Mouse (Mus musculus) forebrain, embryonic 10.5 days (tissue): ENCODE results near the gene 6820408C15Rik. TPM values are rescaled to one million over a fixed set of nuclear protein-coding genes. Genes with fewer than 3 reads are reported as not detected.

ENCODE experiments used
- DNase-seq: peaks from one replicate; pipeline ENCODE4 v3.0.0-alpha.2; 2017; ENCODE audit warnings: low spot score; ENCODE audit errors: extremely low spot score
- H3K27ac ChIP-seq: fragments of 300-500 bp; sonication (generic); 2 replicates; pipeline ENCODE4 v1.5.1; 2016; ENCODE audit warnings: mild to moderate bottlenecking
- H3K27me3 ChIP-seq: fragments of 300-500 bp; sonication (generic); 2 replicates; pipeline ENCODE4 v1.6.1; 2016; ENCODE audit warnings: mild to moderate bottlenecking; ENCODE audit not compliant: poor library complexity, severe bottlenecking
- H3K36me3 ChIP-seq: fragments of 300-500 bp; sonication (generic); replicated peaks from 2 replicates; pipeline ENCODE4 v1.6.1; 2016; ENCODE audit warnings: mild to moderate bottlenecking, moderate library complexity
- H3K4me1 ChIP-seq: fragments of 300-500 bp; sonication (generic); 2 replicates; pipeline ENCODE4 v1.6.1; 2016
- H3K4me3 ChIP-seq: fragments of 300-500 bp; sonication (generic); 2 replicates; pipeline ENCODE4 v1.5.1; 2016; ENCODE audit warnings: mild to moderate bottlenecking, moderate library complexity
- H3K9me3 ChIP-seq: fragments of 300-500 bp; sonication (generic); 2 replicates; pipeline ENCODE4 v1.6.1; 2016; ENCODE audit warnings: mild to moderate bottlenecking, moderate library complexity
- WGBS: fragments of 180-500 bp; shearing (Covaris S2); methylation state at CpG from one replicate; pipeline ENCODE4 v1.1.7; 2016; 5-methylcytosine and 5-hydroxymethylcytosine counted together
- polyA plus RNA-seq: library from polyadenylated mRNA; unstranded; fragments of >200 nt; fragmentation: Nextera tagmentation; extraction: Ambion mirVana; gene quantifications from 2 replicates; pipeline ENCODE4 v1.2.1, GENCODE M21; 2016

6820408C15Rik gene
- polyA plus RNA-seq, 1 experiment from 2014 or later = 0.76 TPM

DNA sequence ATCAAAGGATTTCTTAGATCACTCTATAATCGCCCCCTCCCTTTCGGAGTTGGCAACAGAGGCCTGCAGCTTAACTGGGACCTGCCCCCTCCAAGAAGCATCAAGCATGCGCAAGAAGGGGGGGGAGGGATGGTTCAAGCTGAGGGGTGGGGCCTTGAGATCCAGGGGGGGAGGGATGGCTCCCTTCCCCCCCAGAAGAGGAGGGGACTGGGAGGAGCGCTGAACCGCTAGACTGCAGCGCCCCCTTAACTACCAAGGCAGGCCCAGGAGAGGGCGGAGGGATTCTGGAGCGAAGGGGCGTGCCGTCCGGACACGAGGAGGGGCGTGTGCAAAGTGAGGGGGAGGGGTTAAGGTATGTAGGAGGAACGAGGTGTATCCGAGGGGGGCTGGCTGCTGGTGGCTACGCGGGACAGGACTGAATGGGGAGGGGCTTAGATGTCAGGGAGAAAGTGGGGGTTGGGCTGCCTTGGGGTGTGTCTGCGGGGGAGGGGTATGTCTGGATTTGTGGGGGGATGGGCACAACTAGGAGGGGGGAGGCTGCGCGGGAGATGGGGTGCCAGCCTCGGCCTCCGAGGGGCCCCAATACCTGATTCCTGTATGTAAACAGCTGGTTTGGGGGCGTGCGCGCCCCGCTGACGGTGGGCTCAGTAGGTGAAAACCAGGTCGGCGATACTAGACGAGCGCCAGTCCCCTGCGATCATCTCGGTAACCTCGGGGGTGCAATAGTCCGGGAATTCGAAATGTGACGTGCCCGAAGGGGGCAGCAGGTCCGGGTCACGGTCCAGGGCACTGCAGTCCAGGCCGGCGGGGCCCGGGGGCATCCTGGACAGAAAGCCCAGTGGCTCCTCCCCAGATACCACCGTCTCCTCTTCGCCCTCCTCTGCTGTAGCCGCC, 19.0 kb upstream of the 6820408C15Rik start:
- H3K4me3 ChIP-seq = peak overlapping the region; percentile 94
- H3K36me3 ChIP-seq = peaks cover 16% of the 10 kb centered on the region
- under 1% methylated on average over 46 of the region's 46 CpGs for WGBS
- peak overlapping the region; percentile 99 for H3K27ac ChIP-seq
- peaks cover 64% of the 10 kb centered on the region for H3K4me1 ChIP-seq
- no peaks in the 10 kb centered on the region for H3K27me3 ChIP-seq
- DNase-seq = peak; percentile 96
- H3K9me3 ChIP-seq = no peaks in the 10 kb centered on the region

DNA sequence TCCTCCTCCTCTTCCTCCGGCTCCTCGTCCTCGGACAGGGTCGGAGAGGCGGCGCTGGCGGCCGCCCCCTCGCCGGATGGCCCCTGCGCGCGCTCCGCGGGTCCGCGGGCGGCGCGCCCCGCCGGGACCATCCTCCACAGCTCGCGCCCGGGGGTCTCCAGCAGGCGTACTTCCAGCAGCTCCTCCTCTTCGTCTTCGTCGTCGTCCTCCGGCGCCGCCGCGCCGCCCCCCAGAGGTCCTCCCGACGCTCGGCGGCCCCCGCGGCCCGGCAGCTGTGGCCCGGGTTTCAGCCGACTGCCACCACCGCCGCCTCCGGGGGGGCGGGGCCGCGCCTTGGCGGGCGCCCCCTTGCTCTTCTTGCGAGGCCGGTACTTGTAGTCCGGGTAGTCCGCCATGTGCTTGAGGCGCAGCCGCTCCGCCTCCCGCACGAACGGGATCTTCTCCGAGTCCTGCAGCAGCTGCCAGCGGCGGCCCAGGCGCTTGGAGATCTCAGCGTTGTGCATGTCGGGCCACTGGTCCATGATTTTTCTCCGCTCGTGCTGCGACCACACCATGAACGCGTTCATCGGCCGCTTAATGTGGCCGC, 18.3 kb upstream of the 6820408C15Rik start:
- under 1% methylated on average over 68 of the region's 77 CpGs for WGBS
- H3K9me3 ChIP-seq = no peaks in the 10 kb centered on the region
- H3K4me1 ChIP-seq = peaks cover 64% of the 10 kb centered on the region
- H3K36me3 ChIP-seq = peaks cover 16% of the 10 kb centered on the region
- H3K4me3 ChIP-seq = peak overlapping the region; percentile 94
- peak overlapping the region; percentile 99 for H3K27ac ChIP-seq
- DNase-seq = peak; percentile 78
- H3K27me3 ChIP-seq = no peaks in the 10 kb centered on the region

DNA sequence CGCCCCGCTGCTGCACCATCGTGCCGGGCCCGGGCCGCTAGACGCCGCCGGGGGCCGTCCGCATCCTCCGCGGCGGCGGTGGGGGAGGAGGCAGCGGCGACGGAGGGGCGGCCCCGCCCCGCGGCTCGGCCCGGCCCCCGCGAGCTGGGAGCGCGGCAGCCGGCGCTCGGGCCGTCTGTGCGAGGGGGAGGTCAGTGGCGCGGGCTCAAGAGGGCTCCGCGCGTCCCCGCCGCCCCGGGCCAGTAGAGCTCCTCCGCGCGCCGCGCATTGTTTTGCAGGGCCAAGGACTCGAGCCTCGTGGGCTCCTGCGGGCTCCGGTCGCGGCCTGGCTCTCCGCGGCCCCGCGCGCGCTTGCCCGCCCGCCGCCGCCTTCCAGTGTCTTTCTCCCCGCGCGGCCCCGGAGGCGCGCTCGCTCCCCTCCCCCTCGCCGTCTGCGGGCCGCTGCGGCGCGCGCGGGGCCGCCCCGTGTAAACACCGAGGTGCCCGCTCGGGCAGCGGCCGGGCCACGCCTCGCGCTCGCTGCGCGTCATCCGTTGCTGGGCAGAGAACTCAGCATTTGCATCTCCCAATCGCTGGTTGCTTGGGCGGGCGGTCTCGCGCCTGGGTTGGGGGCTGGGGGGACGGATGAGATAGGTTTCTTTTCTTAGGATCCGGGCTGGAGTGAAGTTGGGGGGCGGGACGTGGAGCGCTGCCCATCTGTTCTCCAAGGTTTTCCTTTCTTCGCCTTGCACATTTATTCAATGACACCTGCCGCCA, 17.5 kb upstream of the 6820408C15Rik start, which contains the start of gene Sox12:
TSS of gene Sox12 (minus strand) at position 384 of the 756 bp plus-strand sequence.
- Histone ChIP-seq H3K4me3 (peak within 1 kb of the TSS; percentile 94), H3K9me3 (no peaks in the 10 kb centered on the region), H3K27ac (peak within 1 kb of the TSS; percentile 99), H3K36me3 (peaks cover 16% of the 10 kb centered on the region), H3K27me3 (no peaks in the 10 kb centered on the region), H3K4me1 (peaks cover 62% of the 10 kb centered on the region)
- 2% methylated on average over 98 of the region's 104 CpGs for WGBS
- DNase-seq = peak; percentile 96

DNA sequence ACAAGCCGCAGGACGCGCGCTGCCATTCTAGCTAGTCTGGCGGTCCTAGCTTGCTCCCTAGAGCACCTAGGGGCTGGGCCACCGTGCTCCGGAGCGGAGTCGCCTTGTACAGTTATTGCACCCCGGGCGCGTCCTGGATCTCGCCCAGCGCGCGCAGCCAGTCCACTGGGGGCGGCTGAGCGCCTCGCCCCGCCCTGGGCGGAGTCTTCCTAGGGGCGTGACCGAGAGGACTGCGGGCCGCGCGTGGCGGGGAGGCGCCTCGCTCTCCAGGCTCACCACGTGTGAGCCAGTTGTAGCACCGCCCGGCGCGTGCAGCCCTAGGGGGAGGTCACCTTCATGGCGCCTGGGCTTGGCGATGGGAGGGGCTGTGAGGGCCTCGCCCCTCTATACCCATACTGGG, 16.7 kb upstream of the 6820408C15Rik start:
- Histone ChIP-seq H3K27ac (peak overlapping the region; percentile 99), H3K4me3 (peak overlapping the region; percentile 94), H3K9me3 (no peaks in the 10 kb centered on the region), H3K27me3 (no peaks in the 10 kb centered on the region), H3K36me3 (peaks cover 16% of the 10 kb centered on the region), H3K4me1 (peaks cover 54% of the 10 kb centered on the region)
- under 1% methylated on average over 38 of the region's 38 CpGs for WGBS
- peak; percentile 89 for DNase-seq

DNA sequence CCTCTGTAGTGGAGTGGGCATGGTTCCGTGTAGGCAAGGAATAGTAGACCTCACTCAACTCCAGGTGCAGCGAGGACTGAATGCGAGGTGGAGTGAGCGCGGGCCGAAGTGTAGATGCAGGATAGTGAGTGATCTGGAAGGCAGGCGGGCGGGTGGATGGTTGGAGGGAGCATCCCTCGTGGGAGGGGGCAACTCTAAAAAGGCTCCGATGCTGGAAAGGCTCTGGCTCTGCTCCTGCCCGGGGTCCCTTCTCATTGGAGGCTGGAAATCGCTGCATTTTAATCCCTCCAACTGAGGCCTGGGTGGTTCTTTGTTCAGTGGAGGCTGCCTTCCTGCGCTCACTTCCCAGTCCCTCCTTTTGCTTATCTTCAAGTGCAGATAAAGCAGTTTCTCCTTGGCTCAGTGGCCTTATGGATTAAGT, 16.3 kb upstream of the 6820408C15Rik start:
- no peaks in the 10 kb centered on the region for H3K9me3 ChIP-seq
- H3K27me3 ChIP-seq = no peaks in the 10 kb centered on the region
- H3K4me3 ChIP-seq = peak overlapping the region; percentile 94
- H3K27ac ChIP-seq = peak overlapping the region; percentile 99
- peaks cover 11% of the 10 kb centered on the region for H3K36me3 ChIP-seq
- WGBS = under 1% methylated on average over 13 of the region's 13 CpGs
- DNase-seq = no peak
- peaks cover 49% of the 10 kb centered on the region for H3K4me1 ChIP-seq

DNA sequence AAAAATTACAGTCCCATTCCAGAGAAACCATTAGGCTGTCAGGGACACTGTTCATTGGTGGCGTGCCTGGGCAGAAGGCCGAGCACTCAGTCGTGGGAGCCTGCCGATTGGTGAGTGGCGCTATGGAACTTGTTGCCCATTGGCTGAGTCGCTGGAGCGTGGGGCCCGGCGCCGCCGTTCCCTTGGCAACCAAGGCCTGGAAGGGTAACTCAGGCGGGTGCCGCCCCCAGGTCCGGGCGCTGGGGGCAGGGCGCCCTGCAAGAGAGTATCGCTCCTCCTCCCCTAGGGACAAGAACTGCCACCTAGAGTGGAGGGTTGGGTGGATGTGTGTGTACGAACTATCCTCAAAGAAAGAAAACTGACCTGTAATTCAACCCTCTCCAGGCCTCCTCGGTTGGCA, 9.3 kb upstream of the 6820408C15Rik start:
- WGBS = under 1% methylated on average over 19 of the region's 19 CpGs
- H3K9me3 ChIP-seq = no peaks in the 10 kb centered on the region

DNA sequence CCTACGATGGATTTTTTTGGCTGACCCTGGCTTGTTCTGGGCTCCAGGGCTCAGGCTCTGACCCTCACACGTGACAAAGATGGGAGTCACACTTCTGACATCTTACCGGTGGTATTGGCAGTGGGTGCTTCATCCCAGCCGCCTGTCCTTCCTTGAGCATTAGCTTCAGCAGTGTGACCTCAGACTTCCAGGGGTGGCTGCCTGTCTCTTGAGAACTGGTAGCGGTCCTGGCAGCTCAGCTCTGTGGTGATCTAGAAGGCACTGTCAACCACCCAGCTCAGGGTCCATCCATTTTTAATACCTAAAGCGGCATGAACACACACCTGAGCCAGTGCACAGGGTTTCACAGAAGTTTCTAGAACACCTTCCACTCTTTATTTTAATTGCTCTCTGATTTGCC, 5.6 kb upstream of the 6820408C15Rik start:
- no peaks in the 10 kb centered on the region for H3K9me3 ChIP-seq
- peaks cover 64% of the 10 kb centered on the region for H3K4me1 ChIP-seq
- H3K4me3 ChIP-seq = peak overlapping the region; percentile 5; the same call in 1 of the 2 replicates
- H3K27me3 ChIP-seq = no peaks in the 10 kb centered on the region
- peaks cover 5% of the 10 kb centered on the region; the same call in 1 of the 2 replicates for H3K36me3 ChIP-seq
- DNase-seq = no peak
- WGBS = 81% methylated on average over 6 of the region's 6 CpGs
- peak overlapping the region; percentile 100 for H3K27ac ChIP-seq

More for the DNA sequence above, 9.3 kb upstream of the 6820408C15Rik start:
- H3K36me3 ChIP-seq = no peaks in the 10 kb centered on the region
- no peaks in the 10 kb centered on the region for H3K27me3 ChIP-seq
- peak overlapping the region; percentile 47 for H3K4me3 ChIP-seq
- DNase-seq = peak; percentile 98
- H3K4me1 ChIP-seq = peaks cover 40% of the 10 kb centered on the region
- H3K27ac ChIP-seq = peak overlapping the region; percentile 86

DNA sequence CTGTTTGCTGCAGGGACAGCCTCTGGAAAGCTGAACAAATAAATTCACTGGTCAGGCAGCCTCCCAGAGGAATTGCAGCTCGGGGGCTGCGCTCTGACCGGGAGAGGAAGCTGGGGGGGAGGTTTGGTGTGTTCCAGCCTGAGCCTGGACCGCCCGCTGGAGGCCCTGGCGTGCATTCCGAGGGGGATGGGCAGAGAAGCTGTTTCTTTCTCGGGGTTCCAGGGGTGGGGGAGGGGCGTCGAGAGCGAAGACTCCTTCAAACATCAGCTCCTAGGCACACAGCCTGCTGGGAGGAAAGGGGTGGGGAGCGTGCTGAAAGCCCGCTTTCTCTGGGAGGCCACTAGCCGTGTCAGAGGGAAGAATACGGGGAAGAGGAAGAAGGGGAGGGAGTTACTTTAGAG, 4.4 kb upstream of the 6820408C15Rik start:
- peak; percentile 94 for DNase-seq
- H3K36me3 ChIP-seq = peaks cover 5% of the 10 kb centered on the region; the same call in 1 of the 2 replicates
- peak overlapping the region; percentile 96 for H3K4me3 ChIP-seq
- H3K27ac ChIP-seq = peak overlapping the region; percentile 100
- no peaks in the 10 kb centered on the region for H3K27me3 ChIP-seq
- 0% methylated on average over 15 of the region's 15 CpGs for WGBS
- peaks cover 64% of the 10 kb centered on the region for H3K4me1 ChIP-seq
- H3K9me3 ChIP-seq = peaks cover 5% of the 10 kb centered on the region

DNA sequence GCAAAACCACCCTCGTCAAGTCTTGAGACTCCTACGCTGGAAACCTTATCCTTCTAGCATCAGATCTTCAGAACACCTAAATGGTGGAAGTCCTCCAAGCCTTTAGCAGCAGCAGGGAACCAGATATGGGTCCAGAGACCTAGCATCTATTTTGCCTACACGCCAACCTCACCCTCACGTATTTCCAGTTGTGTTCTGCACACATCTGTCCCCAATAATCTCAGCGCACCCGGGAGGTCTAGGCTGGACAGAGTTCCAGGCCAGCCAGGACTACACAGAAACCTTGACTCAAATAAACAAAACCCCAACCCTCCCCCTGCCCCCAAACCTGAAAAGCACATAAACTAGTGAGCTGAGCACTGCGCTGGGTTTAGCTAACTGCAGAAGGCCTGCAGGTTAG, 3.9 kb upstream of the 6820408C15Rik start:
- DNase-seq = no peak
- Histone ChIP-seq H3K4me1 (peaks cover 59% of the 10 kb centered on the region), H3K4me3 (peak overlapping the region; percentile 96), H3K27ac (peak overlapping the region; percentile 100), H3K36me3 (peaks cover 5% of the 10 kb centered on the region; the same call in 1 of the 2 replicates), H3K27me3 (no peaks in the 10 kb centered on the region), H3K9me3 (peaks cover 10% of the 10 kb centered on the region)
- WGBS = 2% methylated on average over 7 of the region's 7 CpGs

DNA sequence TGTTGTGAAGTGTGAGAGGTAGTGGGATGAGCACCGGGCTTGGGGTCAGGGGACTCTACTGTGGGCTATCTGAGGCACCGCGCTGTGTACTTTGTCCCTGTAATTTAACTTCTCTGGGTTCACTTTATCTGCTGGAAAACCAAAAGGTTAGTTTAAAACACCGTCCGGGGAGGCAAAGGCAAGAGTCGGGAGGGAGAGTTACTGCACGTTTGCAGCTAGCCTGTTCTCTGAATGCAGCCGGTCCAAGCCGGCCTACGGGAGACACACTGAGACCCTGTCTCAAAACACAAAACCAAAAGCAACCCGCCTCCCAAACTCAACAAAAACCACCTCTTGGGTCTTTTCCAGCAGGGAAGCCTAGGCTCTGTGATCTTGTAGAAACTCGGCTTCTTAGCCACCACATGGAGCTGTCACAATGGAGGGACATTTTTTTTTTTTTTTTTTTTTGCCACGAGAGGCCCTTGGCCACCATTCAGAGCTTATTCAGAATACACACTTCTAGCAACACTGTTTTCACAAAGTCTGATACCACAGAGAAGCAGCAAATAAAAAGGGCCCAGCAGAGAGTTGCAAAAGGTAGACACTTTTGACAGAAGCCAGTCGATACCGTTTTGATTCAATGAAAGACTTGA, 2.7 kb upstream of the 6820408C15Rik start:
- 2% methylated on average over 15 of the region's 15 CpGs for WGBS
- Histone ChIP-seq H3K27me3 (no peaks in the 10 kb centered on the region), H3K27ac (peak overlapping the region; percentile 100), H3K4me3 (peak overlapping the region; percentile 96), H3K9me3 (peaks cover 10% of the 10 kb centered on the region), H3K36me3 (peaks cover 5% of the 10 kb centered on the region; the same call in 1 of the 2 replicates), H3K4me1 (peaks cover 55% of the 10 kb centered on the region)
- DNase-seq = no peak

DNA sequence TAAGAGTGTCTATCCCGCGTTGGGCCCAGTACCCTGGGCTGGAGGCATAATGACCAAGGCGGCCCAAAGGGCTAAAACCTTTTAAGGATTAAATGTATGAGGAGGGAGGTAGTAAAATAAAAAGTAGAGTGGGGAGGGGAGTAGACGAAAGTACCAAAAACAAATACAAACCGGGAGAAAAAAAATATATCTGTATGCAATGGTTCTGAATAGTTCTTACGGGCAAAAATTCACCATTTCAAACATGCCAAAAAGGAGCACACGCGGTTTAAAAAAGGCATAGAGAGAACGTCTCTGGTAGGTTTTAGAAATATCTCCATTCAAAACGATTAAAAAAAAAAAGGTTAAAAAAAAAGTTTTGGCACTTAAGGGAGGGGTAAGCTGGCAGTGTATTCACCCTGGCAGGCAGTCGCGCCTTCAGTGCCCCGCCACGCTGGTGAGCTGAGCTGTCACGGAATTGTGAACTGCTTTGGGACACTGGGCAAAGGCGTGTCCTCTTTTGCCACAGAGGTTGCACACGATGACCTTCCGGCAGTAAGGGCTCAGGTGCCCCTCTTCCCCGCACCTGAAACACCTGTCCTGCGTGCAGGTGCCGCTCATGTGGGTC, 2.1 kb upstream of the 6820408C15Rik start:
- Histone ChIP-seq H3K4me3 (peak overlapping the region; percentile 96), H3K36me3 (peaks cover 5% of the 10 kb centered on the region; the same call in 1 of the 2 replicates), H3K9me3 (peaks cover 10% of the 10 kb centered on the region), H3K4me1 (peaks cover 55% of the 10 kb centered on the region), H3K27ac (peak overlapping the region; percentile 100), H3K27me3 (no peaks in the 10 kb centered on the region)
- no peak for DNase-seq
- WGBS = 2% methylated on average over 21 of the region's 21 CpGs
